Mouse (Mus musculus) adrenal gland (tissue): Measurements from ENCODE around the gene Zdhhc22.

Experiments
- intact Hi-C: fragments of 180-260 bp; cut with DNase I; formaldehyde crosslinking; loops from one replicate; pipeline ENCODE4 v1.15.1; 2025

Zdhhc22 gene

GRCm38 (mm10) chr12:86964278-86965057 is 25.8 kb downstream of the Zdhhc22 start:
- intact Hi-C loops, result no loop called here

- intact Hi-C loops, result no loop called here
Measured at GRCm38 (mm10) chr12:86961589-86962344, 28.5 kb downstream of the Zdhhc22 start.

- intact Hi-C loops, result no loop called here
Measured at GRCm38 (mm10) chr12:86960791-86961335, 29.4 kb downstream of the Zdhhc22 start.

- intact Hi-C loops, result no loop called here
Measured at GRCm38 (mm10) chr12:86960138-86960537, 30.1 kb downstream of the Zdhhc22 start.

GRCm38 (mm10) chr12:86959661-86960060 is 30.6 kb downstream of the Zdhhc22 start:
- intact Hi-C loops, result no loop called here

- intact Hi-C loops, result no loop called here
Measured at GRCm38 (mm10) chr12:86958558-86958957, 31.7 kb downstream of the Zdhhc22 start.

- intact Hi-C loops, result no loop called here
Measured at GRCm38 (mm10) chr12:86955894-86956293, 34.3 kb downstream of the Zdhhc22 start.

- intact Hi-C loops, result no loop called here
Measured at GRCm38 (mm10) chr12:86952331-86952850, 37.8 kb downstream of the Zdhhc22 start.

- intact Hi-C loops, result no loop called here
Measured at GRCm38 (mm10) chr12:86950961-86951360, 39.3 kb downstream of the Zdhhc22 start.

GRCm38 (mm10) chr12:86950161-86950960 is 39.9 kb downstream of the Zdhhc22 start:
- intact Hi-C loops, result no loop called here

GRCm38 (mm10) chr12:86949501-86949900 is 40.7 kb downstream of the Zdhhc22 start:
- intact Hi-C loops, result no loop called here

GRCm38 (mm10) chr12:86948627-86949026 is 41.6 kb downstream of the Zdhhc22 start:
- intact Hi-C loops, result no loop called here

- intact Hi-C loops, result no loop called here
Measured at GRCm38 (mm10) chr12:86947681-86948401, 42.4 kb downstream of the Zdhhc22 start.

GRCm38 (mm10) chr12:86946862-86947574 is 43.2 kb downstream of the Zdhhc22 start, which contains the start of gene Cipc:
Cipc (plus strand) TSS chr12:86947043.
- intact Hi-C loops, result no loop called here

GRCm38 (mm10) chr12:86946301-86946781 is 43.9 kb downstream of the Zdhhc22 start:
- intact Hi-C loops, result no loop called here

- intact Hi-C loops, result no loop called here
Measured at GRCm38 (mm10) chr12:86945126-86945525, 45.1 kb downstream of the Zdhhc22 start.

- intact Hi-C loops, result no loop called here
Measured at GRCm38 (mm10) chr12:86943421-86943820, 46.8 kb downstream of the Zdhhc22 start.

- intact Hi-C loops, result no loop called here
Measured at GRCm38 (mm10) chr12:86941734-86942486, 48.3 kb downstream of the Zdhhc22 start.

GRCm38 (mm10) chr12:86941173-86941572 is 49.1 kb downstream of the Zdhhc22 start:
- intact Hi-C loops, result no loop called here
